Mouse (Mus musculus): ENCODE results near the gene Sav1.

The Sav1 gene

GRCm38 (mm10) chr12:69986786-69987497 is at the start of gene Sav1:
Gene Sav1, minus strand, starts transcription at chr12:69987002.
- DNase-seq (ENCODE audit: low read depth, low spot score): peak; percentile 39

- no peak for DNase-seq (ENCODE audit: low read depth, low spot score)
Observed at GRCm38 (mm10) chr12:70026233-70026632, 39.4 kb upstream of the Sav1 start.

- no peak for DNase-seq (ENCODE audit: low read depth, low spot score)
Observed at GRCm38 (mm10) chr12:70025431-70025830, 38.6 kb upstream of the Sav1 start.

GRCm38 (mm10) chr12:70023580-70023979 is 36.8 kb upstream of the Sav1 start:
- no peak for DNase-seq (ENCODE audit: low read depth, low spot score)

- DNase-seq (ENCODE audit: low read depth, low spot score): no peak
Observed at GRCm38 (mm10) chr12:70018153-70018552, 31.4 kb upstream of the Sav1 start.

GRCm38 (mm10) chr12:70015936-70016335 is 29.1 kb upstream of the Sav1 start:
- no peak for DNase-seq (ENCODE audit: low read depth, low spot score)

GRCm38 (mm10) chr12:70011681-70012080 is 24.9 kb upstream of the Sav1 start:
- DNase-seq (ENCODE audit: low read depth, low spot score): no peak

- no peak for DNase-seq (ENCODE audit: low read depth, low spot score)
Observed at GRCm38 (mm10) chr12:70010356-70010755, 23.6 kb upstream of the Sav1 start.

GRCm38 (mm10) chr12:70005103-70005502 is 18.3 kb upstream of the Sav1 start:
- DNase-seq (ENCODE audit: low read depth, low spot score): no peak

GRCm38 (mm10) chr12:69998186-69998983 is 11.6 kb upstream of the Sav1 start:
- no peak for DNase-seq (ENCODE audit: low read depth, low spot score)

- DNase-seq (ENCODE audit: low read depth, low spot score): no peak
Observed at GRCm38 (mm10) chr12:69995382-69995781, 8.6 kb upstream of the Sav1 start.

GRCm38 (mm10) chr12:69986241-69986762 is 500 bp downstream of the Sav1 start:
- no peak for DNase-seq (ENCODE audit: low read depth, low spot score)

GRCm38 (mm10) chr12:69985546-69985945 is 1.3 kb downstream of the Sav1 start:
- no peak for DNase-seq (ENCODE audit: low read depth, low spot score)

GRCm38 (mm10) chr12:69982874-69983273 is 3.9 kb downstream of the Sav1 start:
- DNase-seq (ENCODE audit: low read depth, low spot score): no peak

- DNase-seq (ENCODE audit: low read depth, low spot score): no peak
Observed at GRCm38 (mm10) chr12:69977376-69977998, 9.3 kb downstream of the Sav1 start.

- DNase-seq (ENCODE audit: low read depth, low spot score): no peak
Observed at GRCm38 (mm10) chr12:69976688-69977087, 10.1 kb downstream of the Sav1 start.

GRCm38 (mm10) chr12:69973666-69974065 is 13.1 kb downstream of the Sav1 start:
- no peak for DNase-seq (ENCODE audit: low read depth, low spot score)

GRCm38 (mm10) chr12:69968154-69968553 is 18.6 kb downstream of the Sav1 start:
- no peak for DNase-seq (ENCODE audit: low read depth, low spot score)

GRCm38 (mm10) chr12:69967112-69967511 is 19.7 kb downstream of the Sav1 start:
- no peak for DNase-seq (ENCODE audit: low read depth, low spot score)

GRCm38 (mm10) chr12:69966071-69966470 is 20.7 kb downstream of the Sav1 start:
- no peak for DNase-seq (ENCODE audit: low read depth, low spot score)

- DNase-seq (ENCODE audit: low read depth, low spot score): no peak
Observed at GRCm38 (mm10) chr12:69965644-69966043, 21.2 kb downstream of the Sav1 start.

- no peak for DNase-seq (ENCODE audit: low read depth, low spot score)
Observed at GRCm38 (mm10) chr12:69963141-69963540, 23.7 kb downstream of the Sav1 start.
